Mouse (Mus musculus): ENCODE measurements around the gene Mpp3.

- TF ChIP-seq EP300 (IDR thresholded peaks at IDR 0.05; ENCODE audit: insufficient read depth, low read depth, low read length) (no peak), POLR2A (IDR thresholded peaks at IDR 0.05; ENCODE audit: insufficient read depth, low read length) (no peak), CTCF (IDR thresholded peaks at IDR 0.05; ENCODE audit: low read depth, low read length) (no peak)
These were observed 34.8 kb upstream of the Mpp3 start for GRCm38 (mm10) chr11:102063076-102063475.
